Mouse (Mus musculus) heart, postnatal 14 days (tissue): ENCODE data around the gene Scgb3a1. TPM values are rescaled to one million over a fixed set of nuclear protein-coding genes. Genes with fewer than 3 reads are reported as not detected.

Experiments used
- DNase-seq, 2 experiments: peaks; one replicate each; pipeline ENCODE4 v3.0.0; 2021 to 2022
- intact Hi-C: fragments of 180-260 bp; cut with DNase I; formaldehyde crosslinking; loops from one replicate; pipeline ENCODE4 v1.15.1; 2025
- long read RNA-seq, 2 experiments: library from polyadenylated mRNA; stranded (forward); transcript quantifications; one replicate each; pipeline ENCODE4 v2.0.0; 2021
- total RNA-seq, 2 experiments: library from RNA; stranded (reverse); gene quantifications; 2 replicates each; pipeline ENCODE4 v1.2.3; 2021

Scgb3a1 gene
- total RNA-seq = 10 to 100 TPM in 1 of 2 experiments, not detected in 1; 58.2 TPM
- long read RNA-seq, experiment 1 = 0 reads
- long read RNA-seq, experiment 2, partial matches to known transcripts = 0 of 1 reads
- long read RNA-seq, experiment 2, other reads (novel, unspliced or antisense) = 0 of 1 reads

- DNase-seq = no peak
- intact Hi-C loops = no loop called here
These were observed at the start of gene Scgb3a1 for GRCm38 (mm10) chr11:49663310-49663709. TSS of gene Scgb3a1 (plus strand) at chr11:49663610.

DNA sequence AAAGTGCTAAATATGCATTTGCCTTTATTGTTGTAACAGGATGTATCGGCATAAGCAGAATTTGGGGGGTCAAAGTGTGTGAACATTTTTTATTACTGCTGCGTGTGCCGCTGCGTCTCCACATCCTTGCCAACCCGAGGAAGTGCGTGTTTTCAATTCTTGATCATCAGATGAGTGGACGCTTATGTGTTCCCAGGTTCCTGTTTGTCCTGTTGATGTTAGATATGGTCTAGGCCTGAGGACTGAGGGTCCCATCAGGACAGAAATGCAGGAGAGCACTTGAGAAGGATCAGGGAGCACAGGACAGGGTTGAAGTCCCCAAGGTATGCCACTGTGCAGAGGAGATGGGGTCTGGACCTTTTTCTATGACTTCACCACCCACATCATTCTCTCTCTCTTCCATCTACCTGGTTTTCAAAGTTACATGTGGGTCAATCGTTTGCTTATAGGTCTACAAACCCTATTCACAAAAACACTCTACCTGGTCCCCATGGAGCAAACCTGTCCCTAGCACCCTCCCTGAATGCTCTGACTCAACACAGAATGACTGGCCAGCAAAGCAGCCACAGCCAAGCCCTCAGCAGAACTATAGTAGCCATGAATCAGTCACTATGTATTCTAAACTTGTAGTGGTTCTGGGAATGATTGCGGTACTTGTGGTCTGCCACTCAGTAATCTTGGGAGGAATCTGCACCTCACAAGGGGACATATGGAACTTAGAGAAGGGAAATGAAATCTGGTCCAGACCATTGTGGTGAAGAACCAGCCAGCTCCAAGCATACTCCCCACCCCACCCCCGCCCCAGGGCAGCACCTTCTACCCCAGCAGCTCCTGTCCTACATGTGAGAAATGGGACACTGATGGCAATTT is 47.3 kb upstream of the Scgb3a1 start:
- no peak for DNase-seq
- intact Hi-C loops = no loop called here

DNA sequence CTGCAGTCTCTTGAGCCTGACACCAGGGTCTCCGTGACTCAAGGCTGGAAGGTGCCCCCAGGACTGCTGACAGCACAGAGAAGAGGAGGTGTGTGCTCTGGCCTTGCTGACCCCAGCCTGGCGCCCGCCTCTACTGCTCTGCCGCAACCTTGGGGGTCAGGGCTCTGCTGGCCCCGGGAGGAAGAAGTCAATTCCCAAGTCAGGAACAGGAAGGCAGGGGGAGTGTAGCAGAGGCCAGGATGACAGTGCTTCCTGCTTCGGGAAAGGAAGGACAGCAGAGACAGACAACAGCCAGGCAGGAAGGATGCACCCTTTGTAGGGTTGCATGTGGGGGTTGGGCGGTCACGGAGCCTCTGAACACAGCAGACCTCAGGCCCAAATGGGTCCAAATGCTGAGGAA is 44.9 kb upstream of the Scgb3a1 start:
- intact Hi-C loops = no loop called here

GRCm38 (mm10) chr11:49621953-49622352 is 41.5 kb upstream of the Scgb3a1 start:
- intact Hi-C loops = no loop called here
- no peak for DNase-seq

More for the DNA sequence above, 44.9 kb upstream of the Scgb3a1 start:
- DNase-seq = no peak

DNA sequence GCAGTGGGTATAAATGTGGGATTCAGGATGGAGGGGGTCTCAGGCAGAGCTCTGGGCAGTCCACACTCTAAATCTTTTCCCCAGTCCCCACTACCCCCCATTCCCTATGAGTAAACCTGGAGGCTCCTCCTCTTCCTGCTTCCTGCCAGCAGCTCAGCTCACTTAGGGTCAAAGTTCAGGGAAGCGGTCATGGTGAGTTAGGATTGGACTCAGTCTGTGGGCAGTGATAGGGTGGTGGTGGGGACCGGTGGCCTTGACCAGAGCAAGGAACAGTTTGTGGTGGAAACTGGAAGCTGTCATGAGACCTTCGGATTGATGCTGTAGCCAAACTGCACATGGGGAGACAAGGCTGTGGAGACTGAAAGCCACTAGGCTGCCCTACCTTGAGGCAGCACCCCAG is 39.3 kb upstream of the Scgb3a1 start:
- DNase-seq = no peak
- intact Hi-C loops = no loop called here

- DNase-seq = no peak
- intact Hi-C loops = no loop called here
These were observed 37.5 kb upstream of the Scgb3a1 start for GRCm38 (mm10) chr11:49625863-49626262.

DNA sequence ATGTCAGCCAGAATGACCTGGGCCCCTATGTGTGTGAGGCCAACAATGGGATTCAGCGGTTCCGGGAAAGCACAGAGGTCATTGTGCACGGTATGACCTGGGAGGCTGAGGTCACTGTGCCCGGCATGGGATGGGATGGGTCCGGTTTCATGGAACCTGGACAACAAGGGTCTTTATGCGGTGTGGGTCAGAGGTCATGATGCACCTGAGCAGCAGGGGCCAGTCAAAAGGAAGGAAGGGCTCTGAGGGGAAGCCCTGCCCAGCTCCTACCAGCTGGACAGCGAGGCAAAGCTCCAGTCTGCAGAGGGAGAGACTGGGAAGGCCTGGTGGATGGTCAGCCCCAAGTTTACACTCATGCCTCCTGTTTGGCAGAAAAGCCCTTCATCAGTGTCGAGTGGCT is 36.7 kb upstream of the Scgb3a1 start:
- DNase-seq = no peak
- intact Hi-C loops = no loop called here

DNA sequence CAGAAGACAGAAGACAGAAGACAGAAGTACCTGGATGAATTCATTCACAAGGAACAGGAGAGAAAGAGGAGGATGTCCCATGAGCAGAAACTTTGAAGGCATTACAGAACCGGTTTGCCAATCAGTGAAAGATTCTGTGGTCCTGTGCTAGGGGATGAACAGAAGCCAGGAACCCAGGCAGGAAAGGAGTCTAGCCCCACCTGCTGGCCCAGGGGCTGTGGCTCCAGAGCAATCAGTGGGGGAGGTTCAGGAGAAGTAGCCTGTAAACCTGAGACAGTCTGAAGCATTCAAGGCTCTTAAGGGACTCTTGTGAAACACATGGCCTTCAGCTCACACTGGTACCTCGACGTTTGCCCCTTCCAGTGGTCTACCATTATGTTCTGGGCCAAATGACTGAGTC is 32.3 kb upstream of the Scgb3a1 start:
- DNase-seq = peak in 1 of 2 experiments; percentile 52
- intact Hi-C loops = loop anchor here (1.0 kb wide), 1 partner anchor 34 kb away; no protein-coding TSS in a partner anchor

GRCm38 (mm10) chr11:49632256-49632655 is 31.2 kb upstream of the Scgb3a1 start:
- no peak for DNase-seq
- intact Hi-C loops = no loop called here

DNA sequence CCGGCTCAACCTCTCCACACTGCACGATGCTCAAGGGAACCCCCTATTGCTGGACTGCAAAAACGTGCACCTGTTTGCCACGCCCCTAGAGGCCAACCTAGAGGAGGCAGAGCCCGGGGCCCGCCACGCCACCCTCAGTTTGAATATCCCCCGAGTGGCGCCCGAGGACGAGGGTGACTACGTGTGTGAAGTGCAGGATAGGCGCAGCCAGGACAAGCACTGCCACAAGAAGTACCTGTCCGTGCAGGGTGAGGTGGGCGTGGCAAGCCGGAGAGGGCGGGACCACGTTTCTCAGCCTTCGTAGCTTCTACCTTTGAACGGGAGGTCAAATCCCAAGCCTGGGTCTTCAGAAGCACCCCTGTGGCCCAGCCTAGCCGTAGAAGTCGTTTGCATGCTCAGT is 29.3 kb upstream of the Scgb3a1 start:
- intact Hi-C loops = no loop called here
- no peak for DNase-seq

GRCm38 (mm10) chr11:49635671-49636070 is 27.7 kb upstream of the Scgb3a1 start:
- intact Hi-C loops = no loop called here
- no peak for DNase-seq

DNA sequence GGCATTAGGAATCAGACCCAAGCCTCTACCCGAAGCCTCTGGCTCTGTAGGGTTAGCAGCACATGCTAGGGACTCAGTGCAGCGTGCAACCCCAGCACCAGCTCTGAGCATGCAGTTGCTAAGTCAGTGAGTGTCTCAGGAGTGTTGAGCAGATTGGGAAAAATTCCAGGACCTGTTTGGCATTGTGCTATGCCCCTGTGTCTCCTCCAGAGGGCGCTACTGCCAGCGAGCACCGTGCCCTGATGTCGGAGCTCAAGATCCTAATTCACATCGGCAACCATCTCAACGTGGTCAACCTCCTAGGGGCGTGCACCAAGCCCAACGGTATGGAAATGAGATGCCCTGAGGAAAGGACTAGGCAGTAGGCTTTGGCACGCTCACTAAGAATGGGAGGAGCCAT is 27.0 kb upstream of the Scgb3a1 start:
- peak in 1 of 2 experiments; percentile 31 for DNase-seq
- intact Hi-C loops = no loop called here

GRCm38 (mm10) chr11:49645677-49646076 is 17.7 kb upstream of the Scgb3a1 start:
- intact Hi-C loops = no loop called here
- no peak for DNase-seq

- intact Hi-C loops = loop anchor here (5.0 kb wide), 4 partner anchors 62 to 307 kb away; partner anchors contain the start of genes Cnot6 and Mapk9
- DNase-seq = no peak
These were observed 13.1 kb upstream of the Scgb3a1 start for GRCm38 (mm10) chr11:49650113-49650993.

DNA sequence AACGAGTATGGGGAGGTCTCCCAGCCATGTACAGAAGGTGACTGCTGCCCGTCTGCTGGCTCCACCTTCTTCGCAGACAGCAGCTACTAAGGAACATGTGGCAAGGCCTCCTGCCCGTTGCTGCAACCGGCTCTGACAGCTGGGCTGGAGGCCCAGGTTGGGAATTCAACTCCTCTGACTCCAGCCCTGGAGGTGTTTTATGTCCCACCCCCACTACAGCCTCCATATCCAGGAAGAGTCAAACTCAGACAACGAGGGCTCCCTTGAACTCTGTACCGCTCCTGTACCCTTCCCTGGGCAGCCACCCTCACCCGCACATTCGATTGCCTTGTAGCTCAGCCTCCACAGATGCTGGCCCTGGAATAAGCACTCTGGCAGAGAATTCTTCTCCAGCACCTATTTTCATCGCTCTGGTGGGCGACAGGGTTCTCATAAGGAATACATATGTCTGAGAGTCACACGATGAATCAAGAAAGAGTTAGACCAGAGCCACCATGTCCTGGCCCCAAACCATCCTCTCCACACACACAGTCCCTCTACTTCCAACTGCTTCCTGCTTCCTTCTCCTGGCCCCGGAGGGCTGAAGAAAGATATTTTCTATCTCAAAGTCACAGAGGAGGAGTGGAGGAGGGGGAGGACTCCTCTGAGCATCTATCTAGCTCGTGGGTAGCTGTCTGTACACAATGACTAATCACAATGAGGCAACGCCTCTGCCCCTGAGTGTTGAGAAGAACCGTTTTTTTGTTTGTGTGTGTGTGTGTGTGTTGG is 12.2 kb upstream of the Scgb3a1 start:
- intact Hi-C loops = loop anchor here (5.0 kb wide), 4 partner anchors 61 to 306 kb away; partner anchors contain the start of genes Cnot6 and Mapk9
- no peak for DNase-seq

DNA sequence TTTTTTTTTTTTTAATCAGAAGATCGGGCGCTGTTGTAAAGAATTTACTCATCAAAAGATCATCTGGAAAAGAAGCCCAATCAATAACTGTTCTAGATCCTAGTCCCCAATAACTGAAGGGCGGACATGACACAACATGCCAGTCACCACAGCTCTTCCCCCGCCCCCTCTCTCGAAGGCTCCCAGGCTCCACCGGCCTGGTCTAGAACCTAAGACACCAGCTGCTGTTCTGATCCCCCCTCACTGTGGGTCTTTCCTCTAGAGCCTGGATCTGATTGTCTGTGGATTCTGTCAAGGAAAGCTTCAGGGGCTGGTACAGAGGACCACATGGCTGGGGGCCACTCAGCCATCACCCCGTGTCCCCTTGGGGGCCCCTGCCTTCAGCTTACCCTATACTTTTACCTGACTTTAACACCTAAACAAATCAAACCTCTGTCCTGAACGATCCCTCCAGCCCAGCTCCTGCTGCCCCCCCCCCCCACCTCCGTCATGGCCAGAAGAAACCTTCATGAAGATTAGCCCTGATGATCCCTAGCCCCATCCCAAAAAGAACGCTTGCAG is 11.6 kb upstream of the Scgb3a1 start:
- intact Hi-C loops = loop anchor here (2.0 to 5.0 kb wide), 5 partner anchors 60 to 305 kb away; partner anchors contain the start of genes Cnot6 and Mapk9
- no peak for DNase-seq

- peak; percentile 87 to 93 for DNase-seq
- intact Hi-C loops = loop anchor here (2.0 to 5.0 kb wide), 5 partner anchors 60 to 305 kb away; partner anchors contain the start of genes Cnot6 and Mapk9
These were observed 10.9 kb upstream of the Scgb3a1 start for GRCm38 (mm10) chr11:49652401-49653078.

- DNase-seq = no peak
- intact Hi-C loops = loop anchor here (2.0 to 5.0 kb wide), 5 partner anchors 59 to 304 kb away; partner anchors contain the start of genes Cnot6 and Mapk9
These were observed 10.4 kb upstream of the Scgb3a1 start for GRCm38 (mm10) chr11:49653079-49653408.

DNA sequence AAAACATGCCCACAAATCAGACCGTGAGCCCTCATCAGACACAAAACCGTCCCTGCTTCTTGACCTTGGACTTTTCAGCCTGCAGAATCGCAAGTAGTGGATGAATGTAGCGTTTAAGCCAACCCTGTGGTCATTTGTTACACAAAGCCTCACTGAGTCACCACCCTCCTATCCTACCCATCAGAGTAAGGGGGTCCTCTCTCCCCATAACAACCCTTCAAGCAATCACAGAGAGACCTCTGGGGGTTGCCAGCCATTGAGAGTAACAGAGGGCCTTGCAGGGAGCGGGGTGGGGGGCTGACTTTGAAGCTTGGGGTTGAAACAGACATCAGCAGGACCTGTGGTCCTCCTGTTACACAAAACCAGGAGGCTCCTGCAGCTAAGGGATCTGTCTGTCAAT is 8.8 kb upstream of the Scgb3a1 start:
- no peak for DNase-seq
- intact Hi-C loops = loop anchor here (5.0 kb wide), 4 partner anchors 58 to 303 kb away; partner anchors contain the start of genes Cnot6 and Mapk9
